24 mouse cellular contexts compared by ENCODE assay signal in genomic region chr9:44324147-44324546, GRCm38 (mm10). TPM values are rescaled to one million over a fixed set of nuclear protein-coding genes. Genes with fewer than 3 reads are reported as not detected.
DNase-seq lines count a peak whose midpoint lies in the region; ATAC-seq and TF ChIP-seq lines count a peak whose summit lies in the region.
"Had no signal": no experiment of that assay in that cellular context is flagged by ENCODE, and none has a peak within 500 bp of the region (broad histone marks: within the 10 kb centered on the region; RNA-seq: fewer than 3 reads in every experiment).

No protein-coding gene starts in this region.

- no peaks in the 10 kb centered on the region for H3K9me3 ChIP-seq in liver, embryonic 13.5 days (replicated peaks)
- H3K9me3 ChIP-seq in liver, postnatal 0 days (ENCODE audit: low read length): no peaks in the 10 kb centered on the region
- H3K9me3 ChIP-seq: heart, embryonic 12.5 days; hindbrain, embryonic 10.5 days; limb, embryonic 10.5 days; midbrain, embryonic 12.5 days had no signal

- no peak for ATAC-seq in liver, embryonic 13.5 days (ENCODE audit: low read depth)
- ATAC-seq in liver, postnatal 0 days: no peak

- TF ChIP-seq CTCF in liver, postnatal 0 days (IDR thresholded peaks at IDR 0.05; ENCODE audit: low read depth): no peak

- H3K4me1 ChIP-seq in liver, embryonic 13.5 days (replicated peaks): peaks cover 58% of the 10 kb centered on the region
- peaks cover 28% of the 10 kb centered on the region for H3K4me1 ChIP-seq in liver, postnatal 0 days (ENCODE audit: insufficient read depth)

- H3K36me3 ChIP-seq in liver, embryonic 13.5 days: peaks cover 9% of the 10 kb centered on the region
- no peaks in the 10 kb centered on the region; the same call in 1 of the 2 replicates for H3K36me3 ChIP-seq in liver, postnatal 0 days (replicated peaks; ENCODE audit: insufficient read depth, low read length)

- no peak for TF ChIP-seq EP300 in liver, postnatal 0 days (IDR thresholded peaks at IDR 0.05; ENCODE audit: low read depth)

- no peak overlapping the region for H3K4me2 ChIP-seq in liver, embryonic 13.5 days
- no peak overlapping the region for H3K4me2 ChIP-seq in liver, postnatal 0 days (ENCODE audit: low read depth, low read length)
- H3K4me2 ChIP-seq: heart, embryonic 12.5 days; midbrain, embryonic 12.5 days had no signal

- H3K27ac ChIP-seq in liver, embryonic 13.5 days: no peak overlapping the region
- no peak overlapping the region for H3K27ac ChIP-seq in liver, postnatal 0 days (ENCODE audit: low read depth)
- H3K27ac ChIP-seq: hindbrain, embryonic 10.5 days; kidney, postnatal 0 days; limb, embryonic 10.5 days; midbrain, embryonic 12.5 days; stomach, postnatal 0 days had no signal

- peak; percentile 69 for DNase-seq in adrenal gland, adult 2 months
- no peak for DNase-seq in adrenal gland, postnatal 4 days (ENCODE audit: low spot score in 2 of 2)
- no peak for DNase-seq in liver, embryonic 13.5 days
- no peak for DNase-seq in liver, postnatal 0 days
- DNase-seq in CD4-positive helper T cell, adult 2 months (ENCODE audit: low read depth, low spot score): peak; percentile 28
- peak; percentile 71 for DNase-seq in induced T-regulatory cell, adult 2 months (ENCODE audit: low read depth)
- DNase-seq in urinary bladder, adult 2 months (ENCODE audit: low spot score): no peak
- DNase-seq: cerebellum, adult 11 months; cerebellum, postnatal 10 days; gastrocnemius, postnatal 25 days; heart, adult 18-20 months; heart, postnatal 10 days; kidney, adult 18-20 months; liver; lung, adult 2 months; lung, postnatal 4 days; thymus, adult 2 months; thymus, postnatal 4 days had no signal

- H3K4me3 ChIP-seq in liver, embryonic 13.5 days (replicated peaks): no peak overlapping the region
- no peak overlapping the region for H3K4me3 ChIP-seq in liver, postnatal 0 days (ENCODE audit: low read depth, low read length)
- H3K4me3 ChIP-seq: heart, embryonic 12.5 days; hindbrain, embryonic 10.5 days; limb, embryonic 10.5 days; midbrain, embryonic 12.5 days had no signal

- 0 out of 2 replicates have a peak overlapping the region, but pooled peaks have one; percentile 36 for H3K9ac ChIP-seq in liver, embryonic 13.5 days
- H3K9ac ChIP-seq in liver, postnatal 0 days (replicated peaks): no peak overlapping the region
- H3K9ac ChIP-seq: heart, embryonic 12.5 days; midbrain, embryonic 12.5 days had no signal

- WGBS in liver, embryonic 13.5 days (ENCODE audit: insufficient replicate concordance): 76% methylated on average over 6 of the region's 6 CpGs
- 86% methylated on average over 6 of the region's 6 CpGs for WGBS in liver, postnatal 0 days (ENCODE audit: insufficient replicate concordance)

- H3K27me3 ChIP-seq in liver, embryonic 13.5 days: no peaks in the 10 kb centered on the region
- no peaks in the 10 kb centered on the region for H3K27me3 ChIP-seq in liver, postnatal 0 days (ENCODE audit: insufficient read depth, low read length)
- H3K27me3 ChIP-seq: heart, embryonic 12.5 days; midbrain, embryonic 12.5 days had no signal

RNA-seq across cellular contexts. Expression of gene Dpagt1, which starts 1.7 kb away (rescaled TPM):
- 10 to 100 TPM; 28.2 to 36.1 TPM for total RNA-seq in adrenal gland, adult 2 months (2021)
- 55.8 and 68.2 TPM in 2 replicates for polyA plus RNA-seq in adrenal gland, adult 2 months (2012; rRNA removed)
- 10 to 100 TPM; 32.3 to 36.2 TPM for total RNA-seq in adrenal gland, postnatal 4 days (2021)
- 20.7 and 23.0 TPM in 2 replicates for polyA plus RNA-seq in liver, embryonic 13.5 days (2015; fragmentation: Nextera tagmentation; extraction: Ambion mirVana)
- 19.0 and 19.4 TPM in 2 replicates for polyA plus RNA-seq in liver, postnatal 0 days (2015; fragmentation: Nextera tagmentation; extraction: Ambion mirVana)
- polyA plus RNA-seq in urinary bladder, adult 2 months (2012; rRNA removed): 24.7 and 25.8 TPM in 2 replicates

RNA-seq across cellular contexts. Expression of gene C2cd2l, which starts 4.1 kb away (rescaled TPM):
- total RNA-seq in adrenal gland, adult 2 months (2021): 10 to 100 TPM; 46.1 to 59.0 TPM
- 100 and 106 TPM in 2 replicates for polyA plus RNA-seq in adrenal gland, adult 2 months (2012; rRNA removed)
- 10 to 100 TPM; 28.9 to 31.8 TPM for total RNA-seq in adrenal gland, postnatal 4 days (2021)
- 6.4 and 8.2 TPM in 2 replicates for polyA plus RNA-seq in liver, embryonic 13.5 days (2015; fragmentation: Nextera tagmentation; extraction: Ambion mirVana)
- 10.1 and 11.4 TPM in 2 replicates for polyA plus RNA-seq in liver, postnatal 0 days (2015; fragmentation: Nextera tagmentation; extraction: Ambion mirVana)
- polyA plus RNA-seq in urinary bladder, adult 2 months (2012; rRNA removed): 30.5 and 31.4 TPM in 2 replicates

RNA-seq across cellular contexts. Expression of gene H2afx, which starts 10.3 kb away (rescaled TPM):
- total RNA-seq in adrenal gland, adult 2 months (2021): 10 to 100 TPM; 28.1 to 37.4 TPM
- polyA plus RNA-seq in adrenal gland, adult 2 months (2012; rRNA removed): 124 and 134 TPM in 2 replicates
- total RNA-seq in adrenal gland, postnatal 4 days (2021): 100 to 1,000 TPM; 146 to 165 TPM
- 208 and 210 TPM in 2 replicates for polyA plus RNA-seq in liver, embryonic 13.5 days (2015; fragmentation: Nextera tagmentation; extraction: Ambion mirVana)
- polyA plus RNA-seq in liver, postnatal 0 days (2015; fragmentation: Nextera tagmentation; extraction: Ambion mirVana): 152 and 164 TPM in 2 replicates
- 19.8 and 22.1 TPM in 2 replicates for polyA plus RNA-seq in urinary bladder, adult 2 months (2012; rRNA removed)

RNA-seq across cellular contexts. Expression of gene Hinfp, which starts 18.7 kb away (rescaled TPM):
- 10 to 100 TPM; 16.6 to 24.9 TPM for total RNA-seq in adrenal gland, adult 2 months (2021)
- polyA plus RNA-seq in adrenal gland, adult 2 months (2012; rRNA removed): 13.5 and 13.8 TPM in 2 replicates
- 10 to 100 TPM; 33.4 to 34.5 TPM for total RNA-seq in adrenal gland, postnatal 4 days (2021)
- 11.4 and 11.5 TPM in 2 replicates for polyA plus RNA-seq in liver, embryonic 13.5 days (2015; fragmentation: Nextera tagmentation; extraction: Ambion mirVana)
- polyA plus RNA-seq in liver, postnatal 0 days (2015; fragmentation: Nextera tagmentation; extraction: Ambion mirVana): 4.5 and 6.3 TPM in 2 replicates
- 20.2 and 22.7 TPM in 2 replicates for polyA plus RNA-seq in urinary bladder, adult 2 months (2012; rRNA removed)

RNA-seq across cellular contexts. Expression of gene Hmbs, which starts 19.9 kb away (rescaled TPM):
- 10 to 100 TPM; 80.7 to 92.6 TPM for total RNA-seq in adrenal gland, adult 2 months (2021)
- 75.0 and 80.6 TPM in 2 replicates for polyA plus RNA-seq in adrenal gland, adult 2 months (2012; rRNA removed)
- 100 to 1,000 TPM; 118 to 136 TPM for total RNA-seq in adrenal gland, postnatal 4 days (2021)
- polyA plus RNA-seq in liver, embryonic 13.5 days (2015; fragmentation: Nextera tagmentation; extraction: Ambion mirVana): 1,411 and 1,456 TPM in 2 replicates
- 517 and 539 TPM in 2 replicates for polyA plus RNA-seq in liver, postnatal 0 days (2015; fragmentation: Nextera tagmentation; extraction: Ambion mirVana)
- polyA plus RNA-seq in urinary bladder, adult 2 months (2012; rRNA removed): 34.4 and 40.7 TPM in 2 replicates

Comparison
In these comparisons a context has a peak if more than half of its experiments do, and no peak if none do; other contexts are left out.
1. DNase-seq: peak in adrenal gland, adult 2 months (single experiment), CD4-positive helper T cell, adult 2 months (single experiment) and induced T-regulatory cell, adult 2 months (single experiment); none in adrenal gland, postnatal 4 days (0 of 2), liver, embryonic 13.5 days (single experiment), liver, postnatal 0 days (single experiment) and urinary bladder, adult 2 months (single experiment).